Mouse (Mus musculus) cerebellum, adult 11-12 months (tissue): ENCODE measurements around the gene Ahrr.

ENCODE experiments used
- DNase-seq: peaks from one replicate; pipeline ENCODE4 v3.0.0; 2022

Gene Ahrr

DNA sequence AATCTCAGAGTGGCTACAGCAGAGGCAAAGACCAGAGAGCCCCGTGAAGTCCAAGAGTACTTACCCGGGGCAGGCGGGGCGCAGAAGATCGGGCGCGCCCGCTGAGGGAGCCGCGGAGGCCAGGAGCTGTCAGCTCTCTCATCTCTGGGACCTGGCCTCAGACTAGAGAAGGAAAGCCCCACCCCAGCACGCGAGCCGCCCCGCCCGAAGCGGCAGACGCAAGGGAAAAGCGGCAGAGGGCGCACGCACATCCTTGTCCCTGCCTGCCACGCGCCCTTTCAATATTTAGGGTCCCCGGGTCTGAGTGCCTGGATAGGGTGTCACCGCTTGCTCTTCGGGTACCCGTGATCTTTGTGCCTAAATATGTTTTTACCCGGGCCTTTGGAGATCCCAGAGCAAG is at the start of gene Ahrr:
Ahrr (minus strand) TSS at position 165 of the 400 bp plus-strand sequence.
- no peak for DNase-seq

DNA sequence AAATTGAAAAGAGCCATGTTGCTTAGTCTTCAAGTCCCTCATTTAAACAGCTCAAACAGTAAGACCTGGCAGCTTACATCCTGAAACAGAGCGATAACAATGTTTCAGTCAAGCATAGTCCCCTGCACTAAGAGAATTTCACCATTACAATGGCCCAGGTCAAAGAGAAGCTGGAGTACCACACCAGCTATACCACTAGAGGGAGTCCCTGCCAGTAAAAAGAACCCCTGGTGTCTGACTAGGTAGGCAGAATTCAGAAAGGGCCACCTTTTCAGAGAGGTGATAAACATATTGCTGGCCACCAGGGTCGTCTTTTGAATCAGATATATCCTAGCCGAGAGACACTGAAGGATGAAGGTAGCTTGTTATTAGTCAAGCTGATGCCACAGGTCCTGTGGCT is 48.9 kb upstream of the Ahrr start:
- DNase-seq, result no peak

DNA sequence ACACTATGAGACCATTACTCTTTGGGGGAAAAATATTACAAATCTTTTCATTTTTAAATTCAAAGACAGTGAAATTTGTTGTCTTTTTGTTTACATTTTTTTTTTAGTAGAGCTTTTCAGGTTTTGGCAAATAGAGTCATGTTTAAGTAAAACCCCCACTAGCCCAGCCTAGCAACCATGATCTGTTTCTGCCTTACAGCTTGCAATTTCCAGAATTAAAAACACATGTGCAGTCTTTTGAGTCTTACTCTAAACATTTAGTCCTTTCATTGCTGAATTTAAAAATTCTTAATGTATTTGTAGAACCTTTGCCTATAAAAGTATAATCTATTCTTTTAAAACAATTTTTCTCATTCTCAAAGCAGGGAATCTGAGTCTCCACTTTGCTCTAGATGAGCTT is 37.2 kb upstream of the Ahrr start:
- no peak for DNase-seq

DNA sequence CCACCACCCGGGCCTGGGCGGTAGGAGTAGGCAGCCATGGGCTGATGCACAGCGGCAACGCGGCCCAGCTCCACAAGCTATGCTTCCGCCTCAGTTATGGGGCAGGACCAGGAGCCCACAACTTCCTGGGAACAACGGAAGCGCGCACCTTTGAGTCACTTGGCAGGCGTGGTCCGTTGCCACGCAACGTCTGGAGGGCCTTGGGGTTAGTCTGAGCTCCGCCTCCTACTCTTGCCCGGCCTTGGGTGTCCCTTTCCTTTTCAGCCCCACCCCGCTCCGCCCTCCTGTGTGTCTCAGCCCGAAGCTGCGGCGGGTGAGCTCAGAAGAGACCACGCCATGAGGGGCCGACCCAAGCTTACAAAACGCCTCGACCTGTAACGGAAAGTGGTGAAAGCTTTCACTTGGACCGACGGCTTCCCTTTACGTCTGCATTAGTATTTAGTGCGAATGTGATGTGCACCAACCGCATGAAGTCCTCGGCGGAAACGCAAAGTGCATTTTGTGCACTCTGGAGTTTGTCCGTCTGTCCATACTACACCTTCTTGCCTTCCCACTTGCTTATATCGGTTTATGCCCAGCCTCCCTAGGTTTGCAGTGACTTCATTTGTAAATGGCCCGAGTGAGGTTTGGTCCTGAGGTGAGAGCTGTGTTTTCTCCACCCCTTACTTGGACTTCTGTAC is 25.2 kb upstream of the Ahrr start, which contains the start of gene Pdcd6:
Pdcd6 (minus strand) TSS at position 411 of the 680 bp plus-strand sequence.
- DNase-seq, result peak; percentile 91

DNA sequence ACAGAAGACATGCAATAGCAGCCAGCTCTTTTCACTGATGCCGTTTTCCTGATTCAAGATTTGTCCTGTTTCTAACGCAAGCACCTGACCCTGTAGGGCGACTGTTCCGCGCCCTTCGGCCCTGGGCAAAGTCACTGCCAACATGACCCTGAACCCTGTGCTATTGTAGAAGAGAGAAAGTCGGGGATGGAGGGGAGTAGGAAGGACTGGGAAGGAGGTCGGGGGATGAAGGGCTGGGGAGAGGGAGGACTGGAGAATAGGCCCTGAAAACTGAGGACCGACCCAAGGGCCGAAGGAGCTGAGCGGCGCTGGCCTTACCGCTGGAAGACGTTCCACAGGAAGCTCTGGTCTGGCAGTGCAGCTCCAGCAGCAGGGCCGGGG is 24.6 kb upstream of the Ahrr start:
- DNase-seq, result no peak

DNA sequence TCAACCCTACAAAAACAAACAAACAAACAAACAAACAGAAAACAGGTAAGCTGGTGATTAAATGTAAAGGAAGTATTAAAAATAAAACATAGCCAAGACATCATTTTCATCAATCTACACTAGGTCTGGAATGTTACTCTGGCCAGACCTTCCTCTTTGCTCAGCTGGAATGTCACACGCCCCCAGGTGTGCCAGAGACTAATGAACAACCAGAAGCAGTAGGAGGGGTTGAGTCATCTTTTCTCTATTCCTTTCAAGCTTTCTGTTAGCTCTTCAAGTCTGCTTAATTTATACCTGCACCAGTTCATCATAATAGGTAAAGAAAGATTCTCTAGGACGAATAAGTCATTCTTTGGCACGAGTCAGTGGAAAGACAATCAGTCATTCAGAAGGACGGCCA is 24.3 kb upstream of the Ahrr start:
- no peak for DNase-seq

DNA sequence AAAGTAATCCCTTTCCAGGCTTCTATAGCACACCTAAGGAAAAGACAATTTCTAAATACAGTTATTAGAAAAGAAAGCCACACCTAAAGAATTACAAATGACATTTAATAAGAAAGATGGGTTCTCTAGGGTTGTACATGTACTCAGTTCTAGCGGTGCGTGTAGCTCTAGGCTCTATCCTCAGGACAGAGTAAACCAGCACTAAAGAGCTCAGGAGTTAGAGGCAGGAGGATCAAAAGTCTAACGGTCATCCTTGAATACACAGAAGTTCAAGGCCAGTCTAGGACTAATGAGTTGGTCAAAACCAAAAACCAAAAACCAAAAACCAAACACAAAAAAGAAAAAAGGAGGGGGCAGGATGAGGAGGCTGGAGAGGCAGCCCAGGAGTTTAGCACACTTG is 22.5 kb upstream of the Ahrr start:
- DNase-seq, result no peak

DNA sequence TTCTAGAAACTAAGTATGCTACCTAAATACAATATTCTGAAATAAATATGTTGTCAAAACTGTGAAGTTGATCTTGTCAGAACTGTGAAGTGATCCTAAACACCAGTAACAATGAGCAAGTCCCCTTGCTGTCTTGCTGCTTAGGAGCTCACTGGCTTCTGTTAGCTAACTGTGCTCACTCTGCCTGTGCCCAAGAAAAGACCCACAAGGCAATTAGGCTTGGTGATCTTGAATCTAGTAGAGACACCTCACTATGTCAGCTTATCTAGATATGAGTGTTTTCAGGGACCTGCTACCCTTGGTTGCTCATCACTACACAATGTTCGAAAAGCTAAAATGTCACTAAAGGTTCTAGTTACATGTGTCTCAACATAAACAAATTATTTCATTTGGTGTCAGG is 13.6 kb upstream of the Ahrr start:
- no peak for DNase-seq

DNA sequence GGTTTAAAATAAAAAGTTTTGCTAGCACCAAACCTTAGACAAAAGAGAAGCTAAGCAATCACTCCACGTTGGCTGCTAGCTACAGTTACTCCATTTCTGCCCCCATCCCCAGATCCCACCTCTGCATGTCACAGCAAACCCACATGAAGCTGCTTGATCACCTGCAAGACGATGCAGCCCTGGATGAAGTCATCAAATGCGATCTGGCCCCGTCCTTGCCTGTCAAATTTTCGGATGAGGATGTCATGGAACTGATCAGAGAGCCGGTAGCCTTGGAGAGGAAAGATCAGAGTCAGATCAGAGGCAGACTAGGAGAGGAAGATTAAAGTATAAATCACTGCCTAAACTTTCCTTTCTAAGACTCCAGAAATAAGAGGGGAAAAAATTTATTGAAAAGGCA is 13.2 kb upstream of the Ahrr start:
- DNase-seq, result no peak

DNA sequence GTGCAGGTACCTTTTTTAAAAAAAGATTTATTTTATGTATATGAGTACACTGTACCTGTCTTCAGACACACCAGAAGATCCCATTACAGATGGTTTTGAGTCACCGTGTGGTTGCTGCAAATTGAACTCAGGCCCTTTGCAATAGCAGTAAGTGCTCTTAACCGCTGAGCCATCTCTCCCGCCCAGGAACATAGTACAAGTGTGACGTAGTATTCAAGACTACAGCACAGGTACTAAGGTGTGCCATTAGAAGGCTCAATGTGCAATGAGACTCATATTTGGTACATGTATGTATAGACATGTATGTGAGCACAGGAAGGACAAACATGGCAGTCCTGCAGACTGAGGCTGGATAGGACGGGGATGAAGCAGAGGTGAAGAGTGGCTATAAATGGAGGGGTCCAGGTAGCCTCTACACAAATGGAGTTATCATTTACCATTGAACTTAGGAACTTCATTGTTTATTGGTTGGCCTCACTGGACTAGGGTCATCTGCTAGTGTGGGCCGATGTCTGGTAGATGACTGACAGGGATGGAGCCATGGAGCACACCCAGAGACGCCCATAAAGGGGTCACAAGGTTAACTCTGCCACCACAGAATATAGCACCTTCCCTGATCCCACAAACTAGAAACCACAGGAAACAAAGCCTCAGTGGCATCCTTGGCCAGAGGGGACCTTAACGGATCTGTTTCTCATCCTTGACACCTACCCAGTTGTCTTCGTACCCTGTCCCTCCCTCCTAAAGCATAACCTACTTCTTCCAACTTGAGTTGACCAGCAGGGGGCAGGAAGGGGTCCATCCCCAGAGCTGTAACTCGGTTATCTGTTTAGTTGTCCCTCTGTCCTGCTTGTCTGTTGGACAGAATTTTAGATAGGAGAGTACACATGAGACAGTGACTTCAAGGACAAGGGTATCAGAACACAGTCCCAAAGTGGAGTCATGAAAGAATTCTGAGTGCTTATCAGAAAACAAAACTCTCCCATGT is 10.2 kb upstream of the Ahrr start:
- no peak for DNase-seq

DNA sequence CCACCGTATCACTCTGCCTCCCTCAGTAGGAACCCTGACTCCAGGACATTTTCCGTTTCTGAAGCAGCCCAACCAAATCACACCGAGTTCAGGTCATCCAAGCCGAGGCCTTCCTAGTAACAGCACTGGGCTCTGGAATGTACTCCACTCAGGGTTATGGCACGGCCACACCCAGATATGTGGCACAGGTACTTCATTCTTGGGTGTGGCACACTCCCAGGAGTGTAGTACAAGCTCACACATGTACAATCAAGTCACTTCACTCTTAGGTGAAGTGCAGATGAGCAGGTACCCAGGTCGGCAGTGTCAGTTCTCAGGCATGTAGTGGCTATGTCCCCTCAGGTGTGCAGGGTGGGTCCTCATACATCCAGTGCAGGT is 9.5 kb upstream of the Ahrr start:
- DNase-seq, result no peak

DNA sequence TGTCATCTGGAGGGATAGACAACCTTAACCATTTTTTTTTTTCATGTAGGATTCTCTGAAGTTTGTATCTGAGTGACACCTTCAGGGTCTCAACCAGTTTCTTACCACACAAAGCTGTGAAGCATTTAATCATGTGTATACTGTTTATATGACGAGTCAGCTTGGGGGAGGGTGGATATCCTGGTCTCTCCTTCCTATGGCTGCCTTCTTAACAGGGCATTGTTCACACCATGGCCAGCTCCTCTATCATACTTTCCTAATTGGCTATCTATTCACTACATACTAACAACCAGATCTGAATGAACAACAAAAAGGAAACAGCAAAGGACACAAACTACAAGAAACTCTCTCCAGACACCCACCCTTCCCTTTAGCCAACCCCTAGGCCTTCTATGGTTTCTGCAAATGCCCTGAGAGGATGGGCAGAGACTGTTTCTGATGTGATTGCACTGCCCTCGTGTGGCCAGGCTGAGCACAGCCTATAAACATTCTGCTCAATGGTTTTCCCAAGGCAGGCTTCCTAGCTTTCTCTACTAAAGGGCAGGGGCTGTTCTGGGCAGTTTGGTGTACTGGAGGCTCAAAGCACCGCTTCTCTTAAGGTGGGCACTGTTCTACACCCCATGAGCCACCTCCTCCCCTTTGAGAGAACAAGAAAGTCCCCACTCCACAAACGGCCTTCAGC is 8.9 kb upstream of the Ahrr start:
- DNase-seq, result peak; percentile 27

DNA sequence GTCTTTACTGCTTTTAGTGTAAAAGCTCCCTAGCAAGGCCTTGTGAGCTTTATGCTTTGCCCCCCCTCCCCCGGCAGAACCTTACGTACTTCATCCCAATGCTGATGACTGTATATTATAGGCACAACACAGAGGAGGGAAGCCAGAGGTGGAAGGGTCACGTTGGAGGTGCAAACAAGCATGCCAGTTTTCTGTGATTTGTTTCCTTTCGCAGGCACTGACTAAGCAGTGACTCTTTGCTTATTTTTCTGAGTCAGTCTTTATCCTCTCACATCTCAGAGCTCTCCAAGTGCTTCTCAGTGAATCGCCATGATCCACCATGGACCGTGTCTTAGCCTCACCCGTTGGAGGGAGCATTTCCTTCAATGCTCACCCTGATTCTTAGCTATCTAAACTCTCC is 4.2 kb upstream of the Ahrr start:
- DNase-seq, result no peak

DNA sequence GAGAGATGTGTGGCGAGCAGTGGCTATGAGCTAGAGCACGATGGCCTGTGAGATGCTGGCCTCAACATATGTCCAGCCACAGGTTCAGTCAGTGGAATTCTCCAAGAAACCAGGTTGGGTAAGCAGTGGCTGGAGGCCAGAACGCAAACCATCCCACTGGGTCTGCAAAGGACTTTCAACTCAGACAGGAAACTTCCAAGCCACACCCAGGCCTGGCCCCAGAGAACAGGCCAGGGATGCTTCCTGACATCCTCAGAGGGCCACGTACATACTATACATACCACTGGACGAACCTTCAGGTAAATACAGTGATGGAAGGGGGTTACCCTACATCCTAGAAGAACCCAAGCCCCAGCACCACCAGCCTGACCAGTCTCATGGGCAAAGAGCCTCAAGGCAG is 2.5 kb downstream of the Ahrr start:
- no peak for DNase-seq

DNA sequence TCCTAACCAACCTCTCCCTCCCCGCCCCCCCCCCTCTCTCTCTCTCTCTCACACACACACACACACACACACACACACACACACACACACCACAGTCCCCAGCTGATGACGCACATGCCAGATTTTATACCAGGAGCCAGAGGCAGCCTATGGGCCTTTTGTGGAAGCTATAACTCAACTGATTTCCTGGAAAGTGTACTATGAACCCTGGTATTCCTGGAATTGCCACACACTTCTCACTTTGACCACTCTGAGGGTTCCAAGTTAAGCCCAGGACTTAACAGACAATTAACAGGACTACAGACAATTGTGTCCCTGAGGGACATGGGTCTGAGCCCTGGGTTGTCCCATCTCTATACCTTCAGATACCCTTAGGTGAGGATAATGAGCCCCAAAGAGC is 9.8 kb downstream of the Ahrr start:
- DNase-seq, result no peak

DNA sequence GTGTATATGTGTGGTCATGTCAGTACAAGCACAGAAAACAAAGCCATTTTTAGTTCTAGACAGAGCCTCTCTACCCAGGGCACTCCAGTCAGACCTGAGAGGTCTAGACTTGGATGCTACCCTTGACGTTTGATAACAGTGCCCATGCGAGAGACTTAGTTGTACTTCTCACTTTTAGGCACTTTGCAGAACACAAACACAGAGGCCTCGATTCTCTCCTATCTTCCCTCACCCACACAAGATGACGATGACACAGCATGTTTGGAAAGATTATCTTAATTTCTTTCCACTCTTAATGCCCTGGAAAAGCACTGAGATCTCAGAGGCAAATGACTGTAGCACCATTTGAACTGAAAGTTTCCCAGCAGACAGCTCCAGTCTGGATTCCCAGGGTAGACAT is 16.4 kb downstream of the Ahrr start:
- no peak for DNase-seq

DNA sequence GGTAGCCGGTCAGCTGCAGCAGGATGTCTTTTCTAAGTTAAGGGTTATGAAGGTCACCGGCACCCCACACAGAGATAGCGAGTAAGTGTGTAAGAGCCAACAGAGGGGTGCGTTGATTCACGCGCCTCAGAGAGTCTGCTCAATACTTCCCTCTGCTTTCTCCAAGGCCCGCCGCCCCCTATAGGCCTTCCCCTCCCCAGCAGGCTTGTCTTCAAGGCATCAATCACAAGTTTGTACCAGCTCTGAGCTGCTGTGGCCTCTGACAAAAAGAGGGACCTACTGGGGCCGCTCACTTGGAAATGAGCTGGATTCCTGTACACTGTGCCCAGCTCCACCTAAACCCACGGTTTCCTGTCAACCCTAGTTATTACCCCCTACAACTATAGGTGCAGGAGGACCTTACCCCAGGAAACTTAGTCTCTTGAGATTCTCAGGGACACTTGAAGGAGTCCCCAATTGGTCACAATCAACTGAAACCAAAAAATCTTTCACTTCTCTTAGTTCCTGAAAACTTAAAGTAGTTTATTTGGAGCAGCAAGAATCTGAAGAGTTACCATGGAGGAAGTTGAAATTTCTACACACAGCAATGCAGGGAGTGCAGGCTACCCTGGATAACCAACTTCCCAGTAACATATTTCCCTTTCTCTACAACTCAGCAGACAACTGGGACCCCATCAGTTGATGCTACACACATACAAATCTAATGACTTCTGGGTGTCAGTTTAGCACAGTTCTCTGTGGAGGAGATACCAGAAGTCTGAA is 31.7 kb downstream of the Ahrr start:
- no peak for DNase-seq

DNA sequence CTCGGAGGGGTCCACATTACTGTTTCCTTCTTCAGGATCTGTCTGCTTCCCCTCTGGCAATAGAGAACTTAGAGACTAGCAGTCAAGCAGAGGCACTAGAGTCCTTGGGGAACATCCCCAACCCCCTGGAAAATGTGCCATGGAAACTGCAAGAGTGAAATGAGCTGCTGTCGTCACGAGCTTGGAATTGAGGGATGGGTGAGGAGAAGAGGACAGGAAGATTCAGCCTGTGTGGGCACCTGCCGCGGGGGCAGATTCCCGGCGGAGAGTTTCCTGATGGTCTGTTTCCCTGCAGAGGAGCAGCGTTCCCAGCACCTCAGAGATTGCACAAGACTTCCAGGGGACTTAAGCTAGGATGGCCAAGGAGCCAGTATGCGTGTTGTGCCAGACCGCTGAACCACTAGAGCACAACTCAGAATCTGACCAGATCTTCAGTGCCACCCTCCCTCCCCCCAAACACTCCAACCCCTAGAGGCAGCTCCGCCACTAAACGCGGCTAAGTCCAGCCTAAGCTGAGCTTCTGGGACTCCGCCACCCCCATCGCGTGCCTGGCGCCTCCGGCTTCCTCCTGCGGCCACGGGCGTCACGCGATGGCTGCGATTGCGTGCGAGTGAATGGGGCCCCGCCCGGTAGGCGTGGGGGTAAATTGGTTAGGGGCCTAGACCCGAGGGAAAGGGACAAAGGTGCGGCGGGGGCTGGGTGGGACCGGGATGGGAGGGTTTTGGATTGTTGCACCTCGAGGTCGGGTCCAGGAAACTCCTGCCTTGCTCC is 32.5 kb downstream of the Ahrr start:
- DNase-seq, result no peak

DNA sequence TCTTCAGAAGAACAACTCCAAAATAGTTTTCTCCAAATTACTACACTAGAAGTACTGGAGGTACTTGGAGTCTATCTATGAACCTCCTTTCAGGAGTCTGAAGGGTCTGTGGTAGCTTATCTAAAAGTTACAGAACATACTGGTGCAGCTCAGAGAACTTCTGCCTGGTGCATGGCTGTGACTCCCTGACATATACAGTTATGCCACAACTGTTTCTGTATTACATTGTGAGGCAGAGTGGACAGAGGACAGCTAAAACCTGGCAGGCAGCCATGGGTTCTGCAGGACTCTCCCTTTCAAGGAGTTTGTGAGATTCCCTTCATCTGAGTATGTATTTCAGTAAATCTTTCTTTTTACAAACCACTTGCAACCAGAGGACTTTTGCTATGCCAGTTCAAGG is 45.6 kb downstream of the Ahrr start:
- no peak for DNase-seq

DNA sequence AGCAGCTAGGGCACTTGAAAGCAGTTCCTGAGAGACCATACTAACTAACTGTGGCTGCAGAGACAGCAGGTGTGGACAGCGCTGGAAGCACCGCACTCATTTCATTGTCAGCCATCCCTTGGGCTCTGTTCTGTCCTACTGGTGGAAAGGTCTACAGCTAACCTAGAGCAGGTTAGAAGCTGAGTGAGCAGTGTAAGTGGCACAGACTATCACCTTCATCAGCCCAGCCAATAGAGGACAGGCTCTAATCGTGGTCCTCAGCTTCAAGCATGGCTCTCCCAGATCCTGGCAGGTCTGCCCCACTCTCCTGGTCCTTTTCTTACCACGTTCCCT is 46.3 kb downstream of the Ahrr start:
- DNase-seq, result no peak

DNA sequence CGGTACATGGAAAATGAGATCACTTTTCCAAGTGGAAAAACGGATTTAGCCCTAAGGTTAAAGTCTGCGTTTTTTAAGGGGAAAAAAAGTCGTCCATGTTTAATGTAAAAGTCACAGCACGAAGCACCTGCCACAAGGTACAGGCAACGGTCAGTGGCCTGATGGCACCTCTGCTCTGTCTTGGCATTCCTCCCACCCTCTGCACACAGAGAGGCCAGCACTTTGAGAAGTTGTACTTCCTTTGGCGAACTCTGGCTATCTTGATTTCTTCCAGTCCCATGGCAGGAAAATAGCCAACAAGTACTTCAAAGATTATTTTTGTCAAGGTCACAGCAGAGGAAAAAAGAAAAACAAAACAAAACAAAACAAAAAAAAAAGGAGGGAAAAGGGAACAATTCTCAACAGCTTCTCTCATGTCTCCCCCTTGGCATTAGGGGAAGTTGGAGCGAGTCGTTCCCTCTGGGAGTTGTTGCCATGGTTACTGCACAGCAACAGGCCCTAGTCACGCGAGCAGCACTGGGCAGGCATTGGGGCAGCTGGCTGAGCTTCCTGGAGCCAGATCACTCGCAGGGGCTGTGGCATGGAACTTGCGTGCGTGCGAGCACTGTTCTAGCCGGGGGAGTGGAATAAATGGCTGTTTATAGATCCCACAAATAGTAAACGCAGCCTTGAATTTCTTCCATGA is 46.8 kb downstream of the Ahrr start:
- DNase-seq, result no peak

DNA sequence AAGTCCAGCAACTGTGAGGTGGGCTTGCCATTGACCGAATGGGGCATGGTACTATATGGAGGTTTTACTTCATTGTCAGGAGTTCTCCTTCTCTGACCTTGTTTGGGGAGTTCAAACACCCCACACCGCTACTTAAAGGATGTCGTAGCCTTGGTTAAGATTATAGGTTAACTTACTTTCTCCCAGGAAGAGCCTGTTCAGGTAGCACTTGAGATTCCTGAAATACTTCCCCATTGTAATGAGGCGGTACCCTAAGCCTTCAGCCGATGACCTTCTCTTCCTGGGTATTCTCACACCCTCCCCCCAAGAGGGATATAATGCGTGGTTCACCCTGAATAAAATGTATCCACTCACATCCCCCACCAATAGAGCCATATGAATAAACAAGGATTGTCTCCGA is 54.6 kb downstream of the Ahrr start:
- DNase-seq, result no peak
